Mouse (Mus musculus) thymus, adult 2 months (tissue): ENCODE results near the gene Txnrd2.

ENCODE experiments used
- CTCF ChIP-seq: fragments of 200-500 bp; IDR thresholded peaks from 2 replicates; pipeline ENCODE4 v1.5.1; 2012; ENCODE audit warnings: mild to moderate bottlenecking, control low read depth, low read length, moderate library complexity, borderline replicate concordance; ENCODE audit not compliant: control insufficient read depth, poor library complexity, insufficient read depth; ENCODE audit errors: extremely low read depth
- POLR2A ChIP-seq: fragments of 200-500 bp; IDR thresholded peaks from 2 replicates; pipeline ENCODE4 v1.6.1; 2012; ENCODE audit warnings: mild to moderate bottlenecking, low read length, control low read depth, moderate library complexity; ENCODE audit not compliant: control insufficient read depth, poor library complexity, insufficient read depth; ENCODE audit errors: extremely low read depth

GRCm38 (mm10) chr16:18511741-18512140 lies 85.6 kb downstream of the Txnrd2 start:
- TF ChIP-seq CTCF (no peak), POLR2A (no peak)
